Mouse (Mus musculus) intestine, embryonic 16.5 days (tissue): ENCODE measurements at regions not wholly inside any gene's neighbourhood (a gene's known extent, or its start where the extent isn't known, plus 50 kb on each side); places are given as distances from the start of the nearest gene placed in this dataset.
A peak's percentile ranks its signal among the peaks of the same experiment; 100 is the strongest.

Source experiments
- ATAC-seq: fragments of 200-750 bp; cut with Nextera tagmentation; 2 replicates; pipeline ENCODE4 v1.8.0; 2017; ENCODE audit warnings: moderate TSS enrichment, moderate library complexity
- H3K27ac ChIP-seq: fragments of 300-500 bp; sonication (generic); 2 replicates; pipeline ENCODE4 v1.5.1; 2014; ENCODE audit warnings: mild to moderate bottlenecking, low read length
- H3K27me3 ChIP-seq: fragments of 300-500 bp; sonication (generic); replicated peaks from 2 replicates; pipeline ENCODE4 v1.6.1; 2014; ENCODE audit warnings: low read length, control low read depth, mixed read lengths; ENCODE audit not compliant: control insufficient read depth, insufficient read depth
- H3K36me3 ChIP-seq: fragments of 300-500 bp; sonication (generic); 2 replicates; pipeline ENCODE4 v1.6.1; 2014; ENCODE audit warnings: low read length, control low read depth; ENCODE audit not compliant: control insufficient read depth, insufficient read depth
- H3K4me1 ChIP-seq: fragments of 300-500 bp; sonication (generic); 2 replicates; pipeline ENCODE4 v1.6.1; 2014; ENCODE audit warnings: low read length, control low read depth, mixed read lengths; ENCODE audit not compliant: control insufficient read depth, insufficient read depth
- H3K4me2 ChIP-seq: fragments of 300-500 bp; sonication (generic); 2 replicates; pipeline ENCODE4 v1.6.1; 2014; ENCODE audit warnings: low read depth, low read length, control low read depth
- H3K4me3 ChIP-seq: fragments of 300-500 bp; sonication (generic); 2 replicates; pipeline ENCODE4 v1.5.1; 2014; ENCODE audit warnings: mild to moderate bottlenecking, low read length
- H3K9ac ChIP-seq: fragments of 300-500 bp; sonication (generic); 2 replicates; pipeline ENCODE4 v1.6.1; 2014; ENCODE audit warnings: low read depth, low read length
- H3K9me3 ChIP-seq: fragments of 300-500 bp; sonication (generic); 2 replicates; pipeline ENCODE4 v1.6.1; 2016; ENCODE audit warnings: low read length, control low read depth; ENCODE audit not compliant: control insufficient read depth
- WGBS: fragments of 180-500 bp; shearing (Covaris S2); extraction: QIAGEN DNeasy Blood & Tissue Kit; methylation state at CpG from one replicate; pipeline ENCODE4 v1.1.7; 2014; 5-methylcytosine and 5-hydroxymethylcytosine counted together

DNA sequence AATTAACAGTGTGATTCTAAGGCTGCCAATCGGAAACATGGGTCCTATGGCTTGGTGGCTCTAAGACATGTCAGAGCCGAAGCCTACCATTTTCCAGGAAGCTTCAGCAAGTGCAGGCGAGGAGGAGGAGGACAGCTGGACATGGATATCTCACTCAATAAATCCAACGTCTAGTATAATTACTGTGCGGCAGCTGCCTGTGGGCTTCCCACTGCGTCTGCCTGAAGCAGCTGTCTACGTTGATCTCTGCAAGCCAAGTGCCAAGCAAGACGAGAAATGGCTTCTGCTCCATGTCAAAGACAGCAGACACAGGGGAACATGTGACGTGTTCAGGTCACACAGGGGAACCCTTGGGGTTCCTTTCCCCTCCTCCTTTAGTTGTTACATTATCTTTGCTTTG lies 279.2 kb downstream of the Prdm2 start:
- Histone ChIP-seq H3K27me3 (no peaks in the 10 kb centered on the region), H3K4me2 (no peak overlapping the region), H3K27ac (no peak overlapping the region), H3K9me3 (no peaks in the 10 kb centered on the region; the same call in 1 of the 2 replicates), H3K4me1 (no peaks in the 10 kb centered on the region), H3K36me3 (no peaks in the 10 kb centered on the region), H3K4me3 (no peak overlapping the region), H3K9ac (no peak overlapping the region)
- 59% methylated on average over 9 of the region's 9 CpGs for WGBS
- no peak for ATAC-seq

DNA sequence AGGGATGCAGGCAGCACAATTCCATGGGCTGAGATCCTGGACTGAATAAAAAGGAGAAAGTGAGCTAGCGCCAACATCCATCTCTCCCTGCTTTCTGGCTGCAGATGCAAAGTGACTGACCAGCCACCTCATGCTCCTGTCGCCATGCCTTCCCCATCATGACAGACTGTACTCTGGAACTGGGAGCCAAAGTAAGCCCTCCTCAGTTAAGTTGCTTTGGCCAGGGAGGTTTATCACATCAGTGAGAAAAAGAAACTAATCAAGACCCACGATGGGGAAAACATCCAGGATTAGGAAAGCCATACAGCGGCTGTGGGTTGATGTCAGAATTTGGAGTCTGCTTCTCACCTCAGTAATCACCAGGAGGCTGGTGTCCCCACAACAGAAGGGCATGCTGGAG lies 283.6 kb downstream of the Prdm2 start:
- no peak overlapping the region for H3K4me3 ChIP-seq
- ATAC-seq, result no peak
- H3K27me3 ChIP-seq, result no peaks in the 10 kb centered on the region
- H3K4me2 ChIP-seq, result no peak overlapping the region
- WGBS, result 80% methylated on average over 4 of the region's 4 CpGs
- H3K36me3 ChIP-seq, result no peaks in the 10 kb centered on the region
- no peaks in the 10 kb centered on the region for H3K4me1 ChIP-seq
- H3K27ac ChIP-seq, result no peak overlapping the region
- H3K9me3 ChIP-seq, result no peaks in the 10 kb centered on the region
- H3K9ac ChIP-seq, result no peak overlapping the region

DNA sequence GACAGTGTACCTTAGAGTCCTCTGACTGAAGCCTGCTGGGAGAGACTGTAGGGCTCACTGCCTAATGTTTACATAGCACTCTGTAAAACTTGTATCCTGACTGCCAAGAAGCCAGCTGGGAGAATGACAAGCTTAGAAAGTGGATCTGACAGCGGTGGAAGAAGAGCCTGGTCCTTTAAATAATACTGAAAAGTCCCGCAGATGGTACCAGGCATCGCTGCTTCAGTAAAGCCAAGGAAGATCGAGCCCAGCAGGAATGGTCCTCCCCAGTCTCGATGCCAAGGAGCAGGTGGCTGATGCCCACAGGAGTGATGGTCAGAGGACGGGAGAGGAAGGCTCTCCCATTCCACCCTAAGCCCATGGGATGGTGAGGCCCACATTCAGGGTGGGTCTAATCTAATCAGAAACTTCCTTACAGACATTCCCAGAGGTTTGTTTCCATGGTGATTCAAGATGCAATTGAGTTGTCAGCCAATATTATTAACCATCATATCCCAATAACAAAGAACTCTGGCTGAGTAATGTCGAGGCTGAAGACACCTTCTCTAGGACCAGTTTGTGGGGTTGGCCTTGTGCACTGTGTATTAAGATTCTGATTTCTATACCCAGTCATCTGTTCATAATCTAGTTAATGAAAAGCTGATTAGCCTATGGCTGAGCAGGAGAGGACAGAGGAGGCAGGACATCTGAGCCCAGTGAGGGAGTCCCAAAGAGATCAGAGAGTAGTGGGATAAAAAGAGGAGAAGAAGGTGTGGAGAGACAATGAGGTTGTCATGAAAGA lies 285.3 kb downstream of the Prdm2 start:
- no peak overlapping the region for H3K27ac ChIP-seq
- no peaks in the 10 kb centered on the region for H3K27me3 ChIP-seq
- no peaks in the 10 kb centered on the region for H3K4me1 ChIP-seq
- H3K9me3 ChIP-seq, result no peaks in the 10 kb centered on the region
- no peak overlapping the region for H3K4me3 ChIP-seq
- H3K4me2 ChIP-seq, result no peak overlapping the region
- H3K9ac ChIP-seq, result no peak overlapping the region
- 76% methylated on average over 7 of the region's 7 CpGs for WGBS
- no peak for ATAC-seq
- H3K36me3 ChIP-seq, result no peaks in the 10 kb centered on the region

DNA sequence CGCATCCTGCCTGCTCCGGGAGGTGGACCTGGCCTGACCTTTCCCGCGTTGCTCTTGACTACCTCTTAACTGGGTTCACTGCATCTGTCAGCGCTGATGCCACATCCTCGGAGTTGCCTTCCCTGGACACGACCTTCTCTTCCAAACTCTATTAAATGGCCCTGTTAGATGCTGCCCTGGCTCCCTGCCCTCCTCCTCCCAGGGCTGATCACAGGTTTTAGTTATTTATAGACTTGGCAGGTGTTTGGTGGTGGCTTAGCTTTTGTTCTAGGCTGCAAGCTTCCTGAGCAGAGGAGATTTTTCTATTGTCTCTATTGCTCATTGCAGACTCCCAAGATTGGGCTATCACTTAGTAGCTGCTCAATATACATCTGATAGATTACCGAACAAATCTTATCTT lies 287.7 kb downstream of the Prdm2 start:
- no peaks in the 10 kb centered on the region for H3K27me3 ChIP-seq
- WGBS, result 69% methylated on average over 8 of the region's 8 CpGs
- no peaks in the 10 kb centered on the region for H3K4me1 ChIP-seq
- no peak overlapping the region for H3K27ac ChIP-seq
- no peak overlapping the region for H3K9ac ChIP-seq
- no peak for ATAC-seq
- H3K4me3 ChIP-seq, result no peak overlapping the region
- H3K36me3 ChIP-seq, result no peaks in the 10 kb centered on the region
- no peaks in the 10 kb centered on the region for H3K9me3 ChIP-seq
- H3K4me2 ChIP-seq, result no peak overlapping the region

DNA sequence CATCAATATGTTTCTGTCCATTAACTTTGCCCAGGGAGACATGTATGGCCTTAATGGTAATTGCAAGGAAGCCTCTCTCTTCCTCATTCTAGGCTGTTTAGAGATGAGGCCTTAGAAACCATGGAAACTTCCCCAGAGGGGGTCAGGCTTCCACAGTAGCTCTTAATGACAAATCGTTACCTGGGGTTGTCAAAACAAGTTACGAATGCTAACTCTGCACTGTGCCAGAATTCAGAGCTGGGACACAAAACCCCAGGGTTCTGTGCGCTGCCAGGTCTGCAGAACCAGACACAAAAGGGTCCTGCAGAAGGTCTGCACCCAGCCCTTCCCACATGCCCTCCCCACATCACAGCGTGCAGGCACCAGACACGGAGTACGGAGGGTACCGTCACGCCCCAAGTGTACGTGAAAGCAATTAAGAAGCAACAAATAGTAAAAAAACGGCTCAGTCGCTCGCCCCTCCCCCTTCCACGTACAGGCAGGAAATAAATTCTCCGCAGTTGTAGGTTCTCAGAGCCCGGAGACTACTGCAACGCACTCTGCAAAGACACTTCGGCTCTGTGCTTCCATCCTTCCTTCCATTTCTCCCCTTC lies 303.3 kb downstream of the Prdm2 start:
- Histone ChIP-seq H3K9ac (peak overlapping the region; percentile 61), H3K9me3 (no peaks in the 10 kb centered on the region), H3K27ac (no peak overlapping the region), H3K4me1 (peaks cover 5% of the 10 kb centered on the region; the same call in 1 of the 2 replicates), H3K36me3 (no peaks in the 10 kb centered on the region), H3K4me3 (peak overlapping the region; percentile 24), H3K4me2 (peak overlapping the region; percentile 57), H3K27me3 (no peaks in the 10 kb centered on the region)
- 20% methylated on average over 17 of the region's 17 CpGs for WGBS
- no peak for ATAC-seq

DNA sequence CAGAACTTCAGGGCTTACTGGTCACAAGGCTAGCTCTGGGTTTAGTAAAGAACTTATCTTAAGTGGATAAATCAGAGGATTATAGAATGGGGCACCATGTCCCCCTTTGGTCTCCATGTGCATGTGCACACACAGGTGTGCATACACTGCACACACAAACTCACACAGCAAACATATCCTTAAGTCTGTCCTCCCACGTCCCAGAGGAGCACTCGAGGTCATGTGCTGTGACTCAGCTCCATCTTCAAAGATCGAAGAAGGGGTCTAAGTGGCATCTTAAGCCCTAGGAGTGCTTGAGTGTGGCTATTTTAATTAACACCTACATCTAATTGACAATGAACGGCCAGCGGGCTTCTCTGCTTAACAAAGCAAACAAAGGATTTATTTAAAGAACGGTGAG lies 304.0 kb downstream of the Prdm2 start:
- H3K9ac ChIP-seq, result no peak overlapping the region

DNA sequence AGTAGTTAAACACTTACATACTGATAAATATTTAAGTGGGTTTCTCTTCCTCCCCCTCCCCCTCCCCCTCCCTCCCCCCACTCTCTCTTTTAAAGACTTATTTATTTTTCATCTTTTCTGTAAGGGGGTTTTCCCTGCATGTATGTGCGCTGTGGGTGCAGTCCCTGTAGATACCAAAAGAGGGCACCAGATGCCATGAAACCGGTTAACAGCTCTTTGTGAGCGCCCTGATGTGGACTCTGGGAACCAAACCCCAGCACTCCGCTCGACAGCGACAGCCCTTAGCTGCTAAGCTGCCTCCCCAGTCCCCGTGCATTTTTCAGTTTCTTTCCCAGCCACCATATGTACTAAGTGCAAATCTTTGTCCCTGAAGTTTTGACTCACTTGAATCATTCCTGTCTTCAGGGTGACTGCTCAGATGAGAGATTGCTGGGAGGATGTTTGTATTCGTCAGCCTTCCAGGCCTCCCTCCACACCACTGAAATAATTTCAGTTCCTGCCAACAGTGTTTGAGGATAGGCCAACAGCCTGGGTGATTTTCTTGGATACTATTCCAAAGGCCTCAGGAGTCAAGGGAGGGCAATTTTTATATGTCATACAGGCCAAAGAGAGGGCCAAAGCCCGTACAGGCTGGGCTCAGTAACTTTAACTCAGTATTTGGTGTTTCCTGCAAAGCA lies 309.3 kb downstream of the Prdm2 start:
- Histone ChIP-seq H3K27me3 (no peaks in the 10 kb centered on the region), H3K4me1 (no peaks in the 10 kb centered on the region), H3K4me2 (no peak overlapping the region), H3K9me3 (no peaks in the 10 kb centered on the region), H3K4me3 (no peak overlapping the region), H3K27ac (no peak overlapping the region), H3K9ac (no peak overlapping the region), H3K36me3 (no peaks in the 10 kb centered on the region)
- 70% methylated on average over 9 of the region's 9 CpGs for WGBS
- no peak for ATAC-seq

More for the DNA sequence above, 304.0 kb downstream of the Prdm2 start:
- Histone ChIP-seq H3K4me3 (no peak overlapping the region), H3K4me2 (no peak overlapping the region), H3K4me1 (peaks cover 5% of the 10 kb centered on the region; the same call in 1 of the 2 replicates), H3K27ac (no peak overlapping the region), H3K27me3 (no peaks in the 10 kb centered on the region), H3K9me3 (no peaks in the 10 kb centered on the region), H3K36me3 (no peaks in the 10 kb centered on the region)
- ATAC-seq, result no peak
- 68% methylated on average over 6 of the region's 6 CpGs for WGBS

DNA sequence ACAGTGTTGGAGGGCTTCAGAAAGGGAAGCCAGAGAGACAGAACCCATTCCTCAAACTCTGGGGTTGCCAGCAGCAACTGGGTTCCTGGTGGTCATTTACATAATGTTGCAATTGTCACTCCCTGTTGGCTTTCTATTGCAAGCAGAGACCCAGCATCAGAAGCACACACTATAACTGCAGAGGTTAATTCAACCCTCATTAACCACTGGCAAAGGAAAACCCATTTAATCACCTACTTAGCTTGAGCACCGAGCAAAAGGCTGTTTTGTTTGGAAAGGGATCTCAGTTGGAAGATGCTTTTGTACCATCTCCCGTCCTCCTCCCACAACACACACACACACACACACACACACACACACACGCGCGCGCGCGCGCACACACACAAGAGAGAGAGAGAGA lies 312.0 kb downstream of the Prdm2 start:
- 90% methylated on average over 8 of the region's 9 CpGs for WGBS
- no peak overlapping the region for H3K4me3 ChIP-seq
- H3K4me1 ChIP-seq, result no peaks in the 10 kb centered on the region
- H3K27me3 ChIP-seq, result no peaks in the 10 kb centered on the region
- no peak overlapping the region for H3K27ac ChIP-seq
- H3K9me3 ChIP-seq, result peaks cover 6% of the 10 kb centered on the region; the same call in 1 of the 2 replicates
- ATAC-seq, result no peak
- no peak overlapping the region for H3K9ac ChIP-seq
- H3K36me3 ChIP-seq, result no peaks in the 10 kb centered on the region
- no peak overlapping the region for H3K4me2 ChIP-seq

DNA sequence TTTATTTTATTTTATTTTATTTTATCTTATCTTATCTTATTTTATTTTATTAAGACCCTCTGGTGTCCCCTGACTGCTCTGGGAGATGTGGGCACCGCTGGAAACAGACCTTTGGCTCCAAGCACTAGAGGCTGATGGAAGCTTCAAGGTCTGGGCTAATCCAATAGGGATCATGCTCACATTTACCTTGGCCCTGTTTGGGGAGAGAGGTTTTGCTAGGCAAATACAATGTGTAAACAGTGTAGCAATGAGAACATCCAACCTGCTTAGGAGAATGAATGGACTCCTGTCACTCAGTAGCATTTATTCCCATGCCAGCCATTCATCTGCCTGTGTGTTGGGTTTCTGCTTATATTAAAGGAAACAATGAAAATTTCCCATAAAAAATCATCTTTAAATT lies 313.8 kb downstream of the Prdm2 start:
- no peaks in the 10 kb centered on the region for H3K27me3 ChIP-seq
- H3K4me1 ChIP-seq, result no peaks in the 10 kb centered on the region
- H3K36me3 ChIP-seq, result no peaks in the 10 kb centered on the region
- H3K9ac ChIP-seq, result no peak overlapping the region
- ATAC-seq, result no peak
- H3K4me2 ChIP-seq, result no peak overlapping the region
- WGBS, result 58% methylated on average over 1 of the region's 1 CpGs
- no peak overlapping the region for H3K4me3 ChIP-seq
- H3K9me3 ChIP-seq, result peaks cover 6% of the 10 kb centered on the region; the same call in 1 of the 2 replicates
- H3K27ac ChIP-seq, result no peak overlapping the region
